8 mouse cellular contexts compared by ENCODE assay signal in genomic region chr13:98534190-98534912, GRCm38 (mm10). TPM values are rescaled to one million over a fixed set of nuclear protein-coding genes. Genes with fewer than 3 reads are reported as not detected.
DNase-seq lines count a peak whose midpoint lies in the region; ATAC-seq and TF ChIP-seq lines count a peak whose summit lies in the region.
"Had no signal": no experiment of that assay in that cellular context is flagged by ENCODE, and none has a peak within 500 bp of the region (broad histone marks: within the 10 kb centered on the region; RNA-seq: fewer than 3 reads in every experiment).

No protein-coding gene starts in this region.

- in situ Hi-C loops in Patski (cut with MboI; ENCODE audit: low pct_unique_long_range_greater_than_20kb) = no loop called here

- no peak for TF ChIP-seq CTCF in Patski (IDR thresholded peaks at IDR 0.05)
- no peak for TF ChIP-seq CTCF in hindbrain, postnatal 0 days (IDR thresholded peaks at IDR 0.05; ENCODE audit: low read depth)
- TF ChIP-seq CTCF in lung, embryonic 14.5 days (IDR thresholded peaks at IDR 0.05; ENCODE audit: low read depth) = no peak

- DNase-seq in Patski (ENCODE audit: low read depth, low spot score) = peak; percentile 96
- peak; percentile 80 for DNase-seq in adrenal gland, postnatal 10 days
- DNase-seq in hindbrain, postnatal 0 days (ENCODE audit: low spot score) = peak; percentile 64
- peak; percentile 89 for DNase-seq in lung, embryonic 14.5 days
- peak; percentile 72 for DNase-seq in retina, embryonic 14.5 days (ENCODE audit: low spot score)
- DNase-seq in thymus, postnatal 0 days (ENCODE audit: low spot score) = no peak

- peaks cover 2% of the 10 kb centered on the region; the same call in 1 of the 2 replicates for H3K9me3 ChIP-seq in forebrain, embryonic 16.5 days (ENCODE audit: control insufficient read depth, low read length)
- H3K9me3 ChIP-seq in hindbrain, postnatal 0 days (ENCODE audit: low read length) = peaks cover 5% of the 10 kb centered on the region
- H3K9me3 ChIP-seq in lung, embryonic 14.5 days (ENCODE audit: low read depth, low read length) = no peaks in the 10 kb centered on the region

- H3K36me3 ChIP-seq in forebrain, embryonic 16.5 days (ENCODE audit: control insufficient read depth, insufficient read depth) = no peaks in the 10 kb centered on the region
- H3K36me3 ChIP-seq in hindbrain, postnatal 0 days (ENCODE audit: insufficient read depth, low read length) = no peaks in the 10 kb centered on the region
- H3K36me3 ChIP-seq in lung, embryonic 14.5 days (ENCODE audit: insufficient read depth) = no peaks in the 10 kb centered on the region

- POLR2A ChIA-PET in Patski (lab: Charles Lee) = interaction anchor here (0.7 to 2.9 kb wide), 13 partner anchors 9 to 192 kb away, joined by 3 to 11 read pairs (median 4); partner anchors contain the start of gene Foxd1

- peaks cover 15% of the 10 kb centered on the region for H3K4me1 ChIP-seq in forebrain, embryonic 16.5 days (replicated peaks; ENCODE audit: control insufficient read depth, insufficient read depth, low read length)
- peaks cover 3% of the 10 kb centered on the region; the same call in 1 of the 2 replicates for H3K4me1 ChIP-seq in hindbrain, postnatal 0 days (ENCODE audit: insufficient read depth, low read length)
- H3K4me1 ChIP-seq in lung, embryonic 14.5 days (ENCODE audit: insufficient read depth) = peaks cover 11% of the 10 kb centered on the region

- peak; percentile 67 for ATAC-seq in Patski
- ATAC-seq in forebrain, embryonic 16.5 days = peak; percentile 78
- ATAC-seq in hindbrain, postnatal 0 days = peak; percentile 83
- ATAC-seq in lung, embryonic 14.5 days (ENCODE audit: insufficient read depth) = peak; percentile 85

- CTCF ChIA-PET in Patski (lab: Charles Lee) = interaction anchor here (0.6 to 5.8 kb wide), 6 partner anchors 10 to 236 kb away, joined by 3 to 30 read pairs (median 3); no protein-coding TSS in a partner anchor

- peak overlapping the region; percentile 44 for H3K4me2 ChIP-seq in forebrain, embryonic 16.5 days (ENCODE audit: low read length)
- H3K4me2 ChIP-seq in hindbrain, postnatal 0 days (ENCODE audit: low read depth, low read length) = peak overlapping the region; percentile 52
- H3K4me2 ChIP-seq in lung, embryonic 14.5 days = peak overlapping the region; percentile 50

- H3K27ac ChIP-seq in forebrain, embryonic 16.5 days (ENCODE audit: low read length) = no peak overlapping the region
- H3K27ac ChIP-seq in hindbrain, postnatal 0 days = no peak overlapping the region
- H3K27ac ChIP-seq in lung, embryonic 14.5 days (ENCODE audit: low read depth) = peak overlapping the region; percentile 27; the same call in 1 of the 2 replicates
- H3K27ac ChIP-seq: liver, embryonic 14.5 days had no signal

- WGBS in forebrain, embryonic 16.5 days = 13% methylated on average over 18 of the region's 18 CpGs
- WGBS in hindbrain, postnatal 0 days = 25% methylated on average over 18 of the region's 18 CpGs
- 13% methylated on average over 18 of the region's 18 CpGs for WGBS in lung, embryonic 14.5 days

- H3K4me3 ChIP-seq in forebrain, embryonic 16.5 days (replicated peaks; ENCODE audit: low read length) = peak overlapping the region; percentile 16
- peak overlapping the region; percentile 18 for H3K4me3 ChIP-seq in hindbrain, postnatal 0 days (ENCODE audit: low read length)
- H3K4me3 ChIP-seq in lung, embryonic 14.5 days (ENCODE audit: low read depth, low read length) = no peak overlapping the region; the same call in 1 of the 2 replicates

- 0 out of 2 replicates have a peak overlapping the region, but pooled peaks have one; percentile 9 for H3K9ac ChIP-seq in forebrain, embryonic 16.5 days (replicated peaks; ENCODE audit: low read depth, low read length)
- no peak overlapping the region; the same call in 1 of the 2 replicates for H3K9ac ChIP-seq in hindbrain, postnatal 0 days (replicated peaks; ENCODE audit: low read length)
- H3K9ac ChIP-seq in lung, embryonic 14.5 days = no peak overlapping the region
- H3K9ac ChIP-seq: liver, embryonic 14.5 days had no signal

- no peaks in the 10 kb centered on the region for H3K27me3 ChIP-seq in Patski
- peaks cover 40% of the 10 kb centered on the region for H3K27me3 ChIP-seq in forebrain, embryonic 16.5 days (replicated peaks; ENCODE audit: control insufficient read depth, insufficient read depth, low read length)
- no peaks in the 10 kb centered on the region; the same call in 1 of the 2 replicates for H3K27me3 ChIP-seq in hindbrain, postnatal 0 days (ENCODE audit: insufficient read depth, low read length)
- 0 out of 2 replicates have a peak, but pooled peaks cover 5% of the 10 kb centered on the region for H3K27me3 ChIP-seq in lung, embryonic 14.5 days (ENCODE audit: insufficient read depth, low read length)

RNA-seq across cellular contexts. Expression of gene Gm10320, which starts 42.5 kb away (rescaled TPM):
- 61.3 TPM for polyA plus RNA-seq in Patski (2021)
- total RNA-seq in adrenal gland, postnatal 10 days (2021) = under 1 TPM in 1 of 2 experiments, not detected in 1; 0.75 TPM
- 0.60 and 1.3 TPM in 2 replicates for polyA plus RNA-seq in forebrain, embryonic 16.5 days (2015; fragmentation: Nextera tagmentation; extraction: Ambion mirVana)
- total RNA-seq in hindbrain, postnatal 0 days (2014; rRNA removed) = 0.52 TPM in 1 of 2 replicates, not detected in the other
- 0.72 and 0.74 TPM in 2 replicates for polyA plus RNA-seq in hindbrain, postnatal 0 days (2015; fragmentation: Nextera tagmentation; extraction: Ambion mirVana)
- polyA plus RNA-seq in lung, embryonic 14.5 days (2014; fragmentation: Nextera tagmentation; extraction: Ambion mirVana) = 1.8 TPM in 2 replicates
- 0.82 and 1.8 TPM in 2 replicates for polyA plus RNA-seq in thymus, postnatal 0 days (2015; fragmentation: Nextera tagmentation; extraction: Ambion mirVana)

Comparison
In these comparisons a context has a peak if more than half of its experiments do, and no peak if none do; other contexts are left out.
1. RNA of gene Gm10320, which starts 42.5 kb away (polyA plus RNA-seq): 61.3 TPM in Patski (single experiment); 0.82 to 1.8 TPM in thymus, postnatal 0 days, 1.8 TPM in lung, embryonic 14.5 days, 0.60 to 1.3 TPM in forebrain, embryonic 16.5 days and 0.72 to 0.74 TPM in hindbrain, postnatal 0 days; every median in the first group is over 10 times any median in the second.
2. Peak in every context shown above with its lines, with median percentiles within 50 percentile points of each other: ATAC-seq and H3K4me2 ChIP-seq.